Mouse (Mus musculus): Measurements from ENCODE around the gene Camk1d.

- TF ChIP-seq FLI1 (IDR thresholded peaks at IDR 0.05; ENCODE audit: low read length) = no peak
- no peak for TF ChIP-seq GATA1 (IDR thresholded peaks at IDR 0.05; ENCODE audit: borderline replicate concordance, low read length)
Observed at GRCm38 (mm10) chr2:5425612-5426011, 288.7 kb downstream of the Camk1d start.
